Mouse (Mus musculus): ENCODE measurements around the gene Pglyrp2. TPM values are rescaled to one million over a fixed set of nuclear protein-coding genes. Genes with fewer than 3 reads are reported as not detected.

Gene Pglyrp2
- total RNA-seq, 2 experiments from 2014 or later: not detected

Small RNA genes within 50 kb of the gene (microRNA-seq; reads per million reads assigned to microRNA genes)
- not detected for gene Gm22201

Other genes with a start within 250 kb of the Pglyrp2 start
- gene Ephx3, start 234.6 kb downstream of the Pglyrp2 start, total RNA-seq (2021): under 1 TPM in 1 of 2 experiments, not detected in 1; 0.24 TPM
- gene Brd4, start 139.4 kb downstream of the Pglyrp2 start, total RNA-seq (2021): 100 to 1,000 TPM; 132 to 137 TPM
- 100 to 1,000 TPM; 111 to 123 TPM for gene Akap8, start 102.9 kb downstream of the Pglyrp2 start, total RNA-seq (2021)
- 100 to 1,000 TPM in 1 of 2 experiments, 10 to 100 TPM in 1; 98.5 to 109 TPM for gene Akap8l, start 73.6 kb downstream of the Pglyrp2 start, total RNA-seq (2021)
- 100 to 1,000 TPM; 114 to 122 TPM for gene Wiz, start 34.7 kb downstream of the Pglyrp2 start, total RNA-seq (2021)
- 1 to 10 TPM; 1.5 to 1.9 TPM for gene Rasal3, start 20.6 kb downstream of the Pglyrp2 start, total RNA-seq (2021)
- 1 to 10 TPM in 1 of 2 experiments, under 1 TPM in 1; 0.54 to 1.2 TPM for gene Cyp4f39, start 28.6 kb upstream of the Pglyrp2 start, total RNA-seq (2021)
- 1 to 10 TPM; 4.2 to 4.9 TPM for gene Cyp4f17, start 81.9 kb upstream of the Pglyrp2 start, total RNA-seq (2021)
- 1 to 10 TPM; 6.2 to 6.6 TPM for gene Cyp4f16, start 112.4 kb upstream of the Pglyrp2 start, total RNA-seq (2021)
- not detected for gene Cyp4f37, start 197.1 kb upstream of the Pglyrp2 start, total RNA-seq (2021)
- not detected for gene Cyp4f40, start 234.7 kb upstream of the Pglyrp2 start, total RNA-seq (2021)